Mouse (Mus musculus) brain, embryonic 14.5 days (tissue): ENCODE results near the gene March10. TPM values are rescaled to one million over a fixed set of nuclear protein-coding genes. Genes with fewer than 3 reads are reported as not detected.

Experiments
- DNase-seq: peaks from one replicate; pipeline ENCODE4 v3.0.0-alpha.2; 2011; ENCODE audit warnings: low read depth
- CTCF ChIP-seq: fragments of 200-500 bp; IDR thresholded peaks from 2 replicates; pipeline ENCODE4 v1.5.1; 2012; ENCODE audit warnings: inconsistent platforms, mild to moderate bottlenecking, moderate library complexity, borderline replicate concordance; ENCODE audit not compliant: insufficient read depth, insufficient read length; ENCODE audit errors: extremely low read depth
- POLR2A ChIP-seq: fragments of 200-500 bp; IDR thresholded peaks from 2 replicates; pipeline ENCODE4 v1.6.1; 2012; ENCODE audit warnings: mild to moderate bottlenecking, inconsistent platforms, borderline replicate concordance; ENCODE audit not compliant: poor library complexity, insufficient read depth, insufficient read length, severe bottlenecking; ENCODE audit errors: extremely low read depth
- polyA plus RNA-seq: library from polyadenylated mRNA; depleted of rRNA; stranded (reverse); fragments of >200 nt; gene quantifications from 2 replicates; pipeline ENCODE4 v1.2.3, GENCODE M21; 2012; rRNA removed

The March10 gene
- polyA plus RNA-seq, 1 experiment, result 0.29 TPM

DNA sequence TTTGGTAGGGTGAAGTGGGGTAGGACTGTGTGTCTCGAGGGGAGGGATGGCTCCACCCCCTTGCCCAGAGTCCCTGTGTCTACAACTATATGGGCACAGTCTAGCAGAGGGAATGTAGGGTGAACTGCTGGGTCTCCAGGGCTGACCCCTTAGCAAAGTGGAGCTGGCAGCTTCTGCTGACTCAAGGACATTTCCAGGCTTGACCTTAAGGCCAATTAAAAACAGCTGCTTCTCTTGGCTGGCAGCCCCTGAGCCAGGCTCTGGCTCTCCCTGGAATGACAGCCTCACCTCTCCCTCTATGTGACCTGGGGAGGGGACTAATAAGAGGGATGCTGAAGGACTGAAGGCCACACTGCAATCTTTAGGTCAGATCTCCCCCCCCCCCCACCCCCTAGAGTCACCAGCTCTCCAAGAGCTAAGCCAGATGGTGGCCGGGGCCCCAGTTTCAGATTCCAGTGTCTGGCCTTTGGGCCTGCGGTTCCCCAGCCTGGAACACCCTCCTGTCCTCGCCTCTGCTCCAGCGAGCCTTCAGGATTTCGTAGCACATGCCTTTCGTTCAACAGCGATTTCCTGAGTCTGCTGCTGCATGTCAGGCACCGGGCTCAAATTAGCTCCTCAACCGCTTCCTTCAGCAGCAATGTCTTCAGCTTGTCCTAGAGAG lies 143.4 kb downstream of the March10 start:
- DNase-seq, result peak; percentile 37
- TF ChIP-seq CTCF (no peak), POLR2A (no peak)

DNA sequence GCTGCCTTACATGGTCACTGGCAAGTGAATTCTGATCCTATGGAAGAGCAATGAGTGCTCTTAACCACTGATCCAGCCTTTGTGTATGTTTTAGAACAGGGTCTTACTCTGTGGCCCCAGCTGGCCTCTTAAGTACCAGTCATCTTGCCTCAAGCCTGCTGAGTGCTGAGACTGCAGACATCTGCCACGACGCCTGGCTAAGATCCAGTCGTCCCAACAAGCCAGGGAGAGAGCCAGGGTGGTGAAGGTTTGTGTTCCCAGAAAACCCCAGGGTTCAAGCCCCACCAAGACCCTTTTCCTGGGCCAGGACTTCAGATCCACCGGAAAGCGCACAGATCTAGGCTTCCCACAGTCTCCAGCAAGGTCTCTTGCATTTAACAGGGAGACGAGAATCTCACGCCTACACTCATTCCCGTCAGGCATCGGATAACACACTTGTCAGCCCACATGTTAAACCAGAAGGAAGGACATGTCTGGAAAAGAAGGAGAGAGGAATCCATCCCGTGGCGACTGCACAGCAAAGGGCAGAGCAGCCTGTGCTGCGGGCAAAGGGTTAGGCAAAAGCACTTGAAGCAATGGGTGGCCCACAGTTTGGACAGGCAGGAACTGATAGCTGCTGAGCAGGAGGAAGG lies 144.1 kb downstream of the March10 start:
- DNase-seq, result peak; percentile 50
- no peak for TF ChIP-seq POLR2A
- TF ChIP-seq CTCF, result no peak

DNA sequence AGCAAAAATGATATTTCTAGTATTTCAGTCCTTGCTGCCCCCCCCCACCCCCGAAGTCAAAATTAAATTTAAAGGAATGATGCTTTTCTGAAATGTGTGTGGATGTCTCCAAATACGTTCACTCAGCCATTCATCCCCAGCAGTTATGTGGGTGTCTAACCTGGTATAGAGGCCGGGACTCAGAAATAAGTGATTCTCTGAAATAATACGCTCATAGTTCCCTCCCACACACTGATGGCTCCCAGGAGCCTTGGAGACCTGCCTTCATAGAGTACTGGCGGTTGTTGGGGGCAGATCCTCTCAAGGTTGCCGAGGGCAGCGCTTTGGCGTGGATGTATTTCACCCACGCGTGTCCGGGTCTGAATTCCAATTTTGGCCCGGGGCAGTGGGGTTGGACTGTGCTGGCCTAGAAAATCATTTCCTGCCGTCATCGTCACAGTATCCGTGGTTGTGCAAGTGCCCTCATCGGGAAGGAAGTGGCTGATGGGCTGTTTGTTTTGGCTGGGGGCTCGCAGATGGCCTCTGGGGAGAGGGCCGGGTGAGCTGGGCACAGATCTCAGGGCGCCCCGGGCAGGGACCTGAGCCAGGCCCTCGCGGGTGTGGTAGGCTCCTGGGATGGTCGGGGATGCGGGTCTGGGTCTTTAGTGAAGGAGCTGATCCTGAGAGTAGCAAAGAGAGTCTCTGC lies 145.1 kb downstream of the March10 start:
- no peak for TF ChIP-seq POLR2A
- no peak for TF ChIP-seq CTCF
- DNase-seq, result peak; percentile 5

Other genes starting within 250 kb of the March10 start
- gene Mrc2, start 164.1 kb downstream of the March10 start, polyA plus RNA-seq, result 12.5 and 17.3 TPM in 2 replicates
- 32.4 and 52.1 TPM in 2 replicates for gene Tanc2, start 133.3 kb upstream of the March10 start, polyA plus RNA-seq